15 mouse cellular contexts compared by ENCODE assay signal in the genomic region with DNA sequence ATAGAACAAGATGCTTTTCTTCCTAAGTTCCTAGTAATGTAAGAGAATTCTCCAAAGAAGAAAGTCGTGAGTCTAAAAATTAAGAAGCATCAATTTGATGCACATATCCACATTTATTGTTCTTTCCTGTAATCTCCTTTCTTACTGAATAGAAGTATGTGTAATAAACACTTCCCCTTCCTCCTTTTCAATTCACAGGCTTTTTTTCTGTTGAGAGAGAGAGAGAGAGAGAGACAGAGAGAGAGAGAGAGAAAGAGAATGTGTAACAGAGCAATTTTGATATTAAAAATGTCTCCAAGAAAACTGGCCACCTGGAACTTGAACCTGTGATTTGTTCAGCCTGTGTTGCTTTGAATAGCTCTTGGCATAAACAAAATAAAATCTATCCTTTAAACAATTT. TPM values are rescaled to one million over a fixed set of nuclear protein-coding genes. Genes with fewer than 3 reads are reported as not detected.
DNase-seq lines count a peak whose midpoint lies in the region; ATAC-seq lines count a peak whose summit lies in the region.
"Had no signal": no experiment of that assay in that cellular context is flagged by ENCODE, and none has a peak within 500 bp of the region (broad histone marks: within the 10 kb centered on the region; RNA-seq: fewer than 3 reads in every experiment).

No protein-coding gene starts in this region.

- H3K27ac ChIP-seq in hindbrain, embryonic 13.5 days: no peak overlapping the region
- no peak overlapping the region for H3K27ac ChIP-seq in hindbrain, embryonic 10.5 days
- H3K27ac ChIP-seq in neural tube, embryonic 15.5 days (replicated peaks): no peak overlapping the region
- H3K27ac ChIP-seq in intestine, embryonic 16.5 days (ENCODE audit: low read length): no peak overlapping the region
- H3K27ac ChIP-seq: forebrain, embryonic 12.5 days; layer of hippocampus, adult 2 months had no signal

- H3K9ac ChIP-seq in hindbrain, embryonic 13.5 days: no peak overlapping the region
- H3K9ac ChIP-seq in neural tube, embryonic 15.5 days (replicated peaks): no peak overlapping the region
- H3K9ac ChIP-seq in intestine, embryonic 16.5 days (ENCODE audit: low read depth, low read length): no peak overlapping the region
- H3K9ac ChIP-seq: forebrain, embryonic 12.5 days had no signal

- H3K27me3 ChIP-seq in hindbrain, embryonic 13.5 days: peaks cover 24% of the 10 kb centered on the region
- H3K27me3 ChIP-seq in hindbrain, embryonic 10.5 days (ENCODE audit: insufficient read depth, poor library complexity, severe bottlenecking): peaks cover 49% of the 10 kb centered on the region
- no peaks in the 10 kb centered on the region; the same call in 1 of the 2 replicates for H3K27me3 ChIP-seq in neural tube, embryonic 15.5 days (replicated peaks)
- H3K27me3 ChIP-seq in intestine, embryonic 16.5 days (replicated peaks; ENCODE audit: control insufficient read depth, insufficient read depth, low read length): no peaks in the 10 kb centered on the region

- no peaks in the 10 kb centered on the region for H3K9me3 ChIP-seq in hindbrain, embryonic 13.5 days
- H3K9me3 ChIP-seq in hindbrain, embryonic 10.5 days: no peaks in the 10 kb centered on the region
- no peaks in the 10 kb centered on the region for H3K9me3 ChIP-seq in neural tube, embryonic 15.5 days (replicated peaks)
- H3K9me3 ChIP-seq in intestine, embryonic 16.5 days (ENCODE audit: control insufficient read depth, low read length): no peaks in the 10 kb centered on the region
- H3K9me3 ChIP-seq: forebrain, embryonic 12.5 days had no signal

- peak overlapping the region; percentile 8; the same call in 1 of the 2 replicates for H3K4me2 ChIP-seq in hindbrain, embryonic 13.5 days
- H3K4me2 ChIP-seq in neural tube, embryonic 15.5 days: peak overlapping the region; percentile 97
- H3K4me2 ChIP-seq in intestine, embryonic 16.5 days (ENCODE audit: low read depth, low read length): peak overlapping the region; percentile 90

- no peak for DNase-seq in hindbrain, embryonic 10.5 days (ENCODE audit: low spot score)
- DNase-seq in neural tube, embryonic 10.5 days (ENCODE audit: extremely low spot score, low spot score): no peak
- no peak for DNase-seq in gastrocnemius, adult 18-20 months (ENCODE audit: low spot score)
- no peak for DNase-seq in frontal cortex, postnatal 10 days (ENCODE audit: low spot score in 2 of 2)
- DNase-seq: adrenal gland, postnatal 14 days; cerebellum, adult 18-20 months; embryo, embryonic 11 days; kidney, adult 8-10 months; lung, postnatal 4 days had no signal

- ATAC-seq in hindbrain, embryonic 13.5 days (ENCODE audit: low FRiP score): no peak
- ATAC-seq in neural tube, embryonic 15.5 days (ENCODE audit: low FRiP score): no peak
- ATAC-seq in intestine, embryonic 16.5 days: no peak

- no peaks in the 10 kb centered on the region for H3K36me3 ChIP-seq in hindbrain, embryonic 13.5 days
- no peaks in the 10 kb centered on the region for H3K36me3 ChIP-seq in hindbrain, embryonic 10.5 days
- no peaks in the 10 kb centered on the region for H3K36me3 ChIP-seq in neural tube, embryonic 15.5 days
- 0 out of 2 replicates have a peak, but pooled peaks cover 3% of the 10 kb centered on the region for H3K36me3 ChIP-seq in intestine, embryonic 16.5 days (ENCODE audit: control insufficient read depth, insufficient read depth, low read length)
- H3K36me3 ChIP-seq: forebrain, embryonic 12.5 days had no signal

- no peak overlapping the region for H3K4me3 ChIP-seq in hindbrain, embryonic 13.5 days
- no peak overlapping the region for H3K4me3 ChIP-seq in hindbrain, embryonic 10.5 days
- H3K4me3 ChIP-seq in neural tube, embryonic 15.5 days (replicated peaks): no peak overlapping the region
- H3K4me3 ChIP-seq in intestine, embryonic 16.5 days (ENCODE audit: low read length): peak overlapping the region; percentile 88
- H3K4me3 ChIP-seq: forebrain, embryonic 12.5 days; layer of hippocampus, adult 2 months; myocyte had no signal

- WGBS in hindbrain, embryonic 13.5 days: 82% methylated on average over 1 of the region's 1 CpGs
- WGBS in hindbrain, embryonic 10.5 days: 90% methylated on average over 1 of the region's 1 CpGs
- 90% methylated on average over 1 of the region's 1 CpGs for WGBS in neural tube, embryonic 15.5 days
- 56% methylated on average over 1 of the region's 1 CpGs for WGBS in intestine, embryonic 16.5 days

- peaks cover 13% of the 10 kb centered on the region for H3K4me1 ChIP-seq in hindbrain, embryonic 13.5 days (replicated peaks)
- peaks cover 14% of the 10 kb centered on the region for H3K4me1 ChIP-seq in hindbrain, embryonic 10.5 days (replicated peaks)
- H3K4me1 ChIP-seq in neural tube, embryonic 15.5 days: peaks cover 6% of the 10 kb centered on the region; the same call in 1 of the 2 replicates
- peaks cover 8% of the 10 kb centered on the region for H3K4me1 ChIP-seq in intestine, embryonic 16.5 days (ENCODE audit: control insufficient read depth, insufficient read depth, low read length)

RNA-seq across cellular contexts. Expression of a gene that starts 2.0 kb away (rescaled TPM):
- 3.9 and 5.7 TPM in 2 replicates for polyA plus RNA-seq in hindbrain, embryonic 13.5 days (2015; fragmentation: Nextera tagmentation; extraction: Ambion mirVana)
- 3.9 and 4.5 TPM in 2 replicates for polyA plus RNA-seq in hindbrain, embryonic 10.5 days (2016; fragmentation: Nextera tagmentation; extraction: Ambion mirVana)
- polyA plus RNA-seq in neural tube, embryonic 15.5 days (2015; fragmentation: Nextera tagmentation; extraction: Ambion mirVana): 3.2 and 5.8 TPM in 2 replicates
- polyA plus RNA-seq in intestine, embryonic 16.5 days (2015; fragmentation: Nextera tagmentation; extraction: Ambion mirVana): 14.7 and 15.2 TPM in 2 replicates
- 10 to 100 TPM in 1 of 2 experiments, 1 to 10 TPM in 1; 9.4 to 11.4 TPM for total RNA-seq in gastrocnemius, adult 18-20 months (2021)

Comparison
In these comparisons a context has a peak if more than half of its experiments do, and no peak if none do; other contexts are left out.
1. H3K4me2 ChIP-seq: peak in every context shown above with its lines; median percentile 97 in neural tube, embryonic 15.5 days; 90 in intestine, embryonic 16.5 days; 8 in hindbrain, embryonic 13.5 days.